Mouse (Mus musculus): ENCODE measurements around the gene Srd5a1.

- TF ChIP-seq CTCF (IDR thresholded peaks at IDR 0.05; ENCODE audit: low read depth, low read length) (no peak), POLR2A (IDR thresholded peaks at IDR 0.05; ENCODE audit: borderline replicate concordance, low read depth, low read length) (no peak)
These were observed 31.5 kb upstream of the Srd5a1 start for GRCm38 (mm10) chr13:69642656-69643216.

Data from bone marrow macrophage, adult 2 months (primary cell).